Comparison of ENCODE assay signal across 10 mouse cellular contexts in genomic region chr9:59551620-59552031, GRCm38 (mm10). TPM values are rescaled to one million over a fixed set of nuclear protein-coding genes. Genes with fewer than 3 reads are reported as not detected.
DNase-seq lines count a peak whose midpoint lies in the region; ATAC-seq lines count a peak whose summit lies in the region.
"Had no signal": no experiment of that assay in that cellular context is flagged by ENCODE, and none has a peak within 500 bp of the region (broad histone marks: within the 10 kb centered on the region; RNA-seq: fewer than 3 reads in every experiment).

No protein-coding gene starts in this region.

- H3K4me1 ChIP-seq in kidney, embryonic 16.5 days (ENCODE audit: insufficient read depth, low read length): no peaks in the 10 kb centered on the region
- H3K4me1 ChIP-seq in heart, embryonic 16.5 days (ENCODE audit: control insufficient read depth, insufficient read depth, low read length): 0 out of 2 replicates have a peak, but pooled peaks cover 2% of the 10 kb centered on the region
- H3K4me1 ChIP-seq in forebrain, embryonic 12.5 days: no peaks in the 10 kb centered on the region
- H3K4me1 ChIP-seq: hindbrain, embryonic 13.5 days; stomach, embryonic 15.5 days had no signal

- no peak overlapping the region for H3K27ac ChIP-seq in kidney, embryonic 16.5 days (ENCODE audit: low read length)
- no peak overlapping the region for H3K27ac ChIP-seq in heart, embryonic 16.5 days (ENCODE audit: low read length)
- peak overlapping the region; percentile 50 for H3K27ac ChIP-seq in macrophage
- H3K27ac ChIP-seq in forebrain, embryonic 12.5 days: no peak overlapping the region
- H3K27ac ChIP-seq: hindbrain, embryonic 13.5 days; stomach, embryonic 15.5 days had no signal

- no peaks in the 10 kb centered on the region for H3K27me3 ChIP-seq in kidney, embryonic 16.5 days (ENCODE audit: insufficient read depth, low read length)
- H3K27me3 ChIP-seq in heart, embryonic 16.5 days (ENCODE audit: control insufficient read depth, insufficient read depth, low read length): no peaks in the 10 kb centered on the region
- H3K27me3 ChIP-seq in forebrain, embryonic 12.5 days: no peaks in the 10 kb centered on the region
- H3K27me3 ChIP-seq: hindbrain, embryonic 13.5 days; stomach, embryonic 15.5 days had no signal

- DNase-seq in kidney, adult 18-20 months: peak; percentile 32
- DNase-seq in adrenal gland, postnatal 36 days: peak; percentile 45 to 69
- no peak for DNase-seq in Muller cell, postnatal 12 days (ENCODE audit: inconsistent ontology term)
- DNase-seq in embryo, embryonic 11 days: no peak

- 56% methylated on average over 3 of the region's 3 CpGs for WGBS in kidney, embryonic 16.5 days
- 57% methylated on average over 3 of the region's 3 CpGs for WGBS in heart, embryonic 16.5 days
- WGBS in macrophage (ENCODE audit: missing documents): 45% methylated on average over 3 of the region's 3 CpGs
- WGBS in forebrain, embryonic 12.5 days: 90% methylated on average over 3 of the region's 3 CpGs

- no peaks in the 10 kb centered on the region for H3K36me3 ChIP-seq in kidney, embryonic 16.5 days (ENCODE audit: insufficient read depth, low read length)
- H3K36me3 ChIP-seq in heart, embryonic 16.5 days (ENCODE audit: control insufficient read depth, insufficient read depth): peaks cover 5% of the 10 kb centered on the region; the same call in 1 of the 2 replicates
- H3K36me3 ChIP-seq in macrophage (ENCODE audit: inconsistent target): peaks cover 61% of the 10 kb centered on the region
- H3K36me3 ChIP-seq in forebrain, embryonic 12.5 days (replicated peaks): peaks cover 14% of the 10 kb centered on the region; the same call in 1 of the 2 replicates
- H3K36me3 ChIP-seq: stomach, embryonic 15.5 days had no signal

- ATAC-seq in kidney, embryonic 16.5 days (ENCODE audit: low FRiP score, low TSS enrichment): no peak
- peak; percentile 49; the same call in 1 of the 2 replicates for ATAC-seq in heart, embryonic 16.5 days (replicated peaks; ENCODE audit: extremely low read depth, insufficient read depth, low FRiP score)
- no peak for ATAC-seq in forebrain, embryonic 12.5 days (ENCODE audit: low FRiP score)

- no peak overlapping the region for H3K9ac ChIP-seq in kidney, embryonic 16.5 days (replicated peaks; ENCODE audit: low read length)
- H3K9ac ChIP-seq in heart, embryonic 16.5 days (ENCODE audit: low read length): no peak overlapping the region
- H3K9ac ChIP-seq in forebrain, embryonic 12.5 days: no peak overlapping the region
- H3K9ac ChIP-seq: hindbrain, embryonic 13.5 days; stomach, embryonic 15.5 days had no signal

- no peaks in the 10 kb centered on the region for H3K9me3 ChIP-seq in kidney, embryonic 16.5 days (ENCODE audit: low read length)
- no peaks in the 10 kb centered on the region for H3K9me3 ChIP-seq in heart, embryonic 16.5 days (replicated peaks; ENCODE audit: control insufficient read depth, low read length)
- no peaks in the 10 kb centered on the region for H3K9me3 ChIP-seq in forebrain, embryonic 12.5 days
- H3K9me3 ChIP-seq: hindbrain, embryonic 13.5 days; stomach, embryonic 15.5 days had no signal

- no peak overlapping the region for H3K4me2 ChIP-seq in kidney, embryonic 16.5 days (replicated peaks; ENCODE audit: low read depth, low read length)
- H3K4me2 ChIP-seq in heart, embryonic 16.5 days (ENCODE audit: low read depth, low read length): no peak overlapping the region
- H3K4me2 ChIP-seq in forebrain, embryonic 12.5 days: no peak overlapping the region
- H3K4me2 ChIP-seq: hindbrain, embryonic 13.5 days; stomach, embryonic 15.5 days had no signal

- peaks cover 99% of the 10 kb centered on the region for H3K79me2 ChIP-seq in macrophage (ENCODE audit: inconsistent target)

- H3K4me3 ChIP-seq in kidney, embryonic 16.5 days (ENCODE audit: low read length): no peak overlapping the region
- H3K4me3 ChIP-seq in heart, embryonic 16.5 days (ENCODE audit: low read length): no peak overlapping the region
- no peak overlapping the region for H3K4me3 ChIP-seq in macrophage (ENCODE audit: inconsistent target)
- H3K4me3 ChIP-seq in forebrain, embryonic 12.5 days (replicated peaks): no peak overlapping the region
- H3K4me3 ChIP-seq: hindbrain, embryonic 13.5 days; stomach, embryonic 15.5 days had no signal

RNA-seq across cellular contexts. Expression of gene Tmem202, which starts 12.0 kb away (rescaled TPM):
- 0.27 TPM in 1 of 2 replicates, not detected in the other for polyA plus RNA-seq in kidney, embryonic 16.5 days (2015; fragmentation: Nextera tagmentation; extraction: Ambion mirVana)
- total RNA-seq in adrenal gland, postnatal 36 days (2021): 1 to 10 TPM; 3.6 to 4.1 TPM
- 0.27 and 0.34 TPM in 2 replicates for polyA plus RNA-seq in heart, embryonic 16.5 days (2015; fragmentation: Nextera tagmentation; extraction: Ambion mirVana)
- total RNA-seq in macrophage (2018; cell fraction: chromatin; rRNA removed): 1 to 10 TPM in 23 of 26 experiments, under 1 TPM in 2, not detected in 1; 0.57 to 9.3 (median 3.9) TPM
- 1 to 10 TPM; 2.9 to 6.7 (median 4.3) TPM for total RNA-seq in macrophage (2018; cell fraction: cytosol; rRNA removed)
- total RNA-seq in macrophage (2018; cell fraction: nucleus; rRNA removed): 1 to 10 TPM; 1.4 to 8.6 (median 3.1) TPM
- polyA plus RNA-seq in macrophage (2018): 4.2 to 5.7 TPM (median 5.0 TPM) in 3 replicates
- 0.15 TPM in 1 of 2 replicates, not detected in the other for polyA plus RNA-seq in forebrain, embryonic 12.5 days (2016; fragmentation: Nextera tagmentation; extraction: Ambion mirVana)
- polyA plus RNA-seq: stomach, embryonic 15.5 days had no signal

RNA-seq across cellular contexts. Expression of gene Hexa, which starts 12.3 kb away (rescaled TPM):
- polyA plus RNA-seq in kidney, embryonic 16.5 days (2015; fragmentation: Nextera tagmentation; extraction: Ambion mirVana): 69.7 and 78.1 TPM in 2 replicates
- 100 to 1,000 TPM; 111 to 147 TPM for total RNA-seq in adrenal gland, postnatal 36 days (2021)
- 66.2 and 76.3 TPM in 2 replicates for polyA plus RNA-seq in heart, embryonic 16.5 days (2015; fragmentation: Nextera tagmentation; extraction: Ambion mirVana)
- total RNA-seq in macrophage (2018; cell fraction: chromatin; rRNA removed): 100 to 1,000 TPM in 19 of 26 experiments, 10 to 100 TPM in 7; 71.9 to 287 (median 128) TPM
- 1,000 to 10,000 TPM in 13 of 26 experiments, 100 to 1,000 TPM in 13; 647 to 1,881 (median 1,128) TPM for total RNA-seq in macrophage (2018; cell fraction: cytosol; rRNA removed)
- total RNA-seq in macrophage (2018; cell fraction: nucleus; rRNA removed): 1,000 to 10,000 TPM in 2 of 26 experiments, 100 to 1,000 TPM in 24; 203 to 1,284 (median 683) TPM
- polyA plus RNA-seq in macrophage (2018): 1,167 to 1,761 TPM (median 1,697 TPM) in 3 replicates
- 37.1 and 43.3 TPM in 2 replicates for polyA plus RNA-seq in forebrain, embryonic 12.5 days (2016; fragmentation: Nextera tagmentation; extraction: Ambion mirVana)

RNA-seq across cellular contexts. Expression of gene Celf6, which starts 26.1 kb away (rescaled TPM):
- polyA plus RNA-seq in kidney, embryonic 16.5 days (2015; fragmentation: Nextera tagmentation; extraction: Ambion mirVana): 0.32 and 0.53 TPM in 2 replicates
- total RNA-seq in adrenal gland, postnatal 36 days (2021): 1 to 10 TPM; 3.6 to 4.4 TPM
- 0.17 and 0.35 TPM in 2 replicates for polyA plus RNA-seq in heart, embryonic 16.5 days (2015; fragmentation: Nextera tagmentation; extraction: Ambion mirVana)
- total RNA-seq in macrophage (2018; cell fraction: chromatin; rRNA removed): under 1 TPM in 1 of 26 experiments, not detected in 25; 0.44 TPM
- under 1 TPM in 1 of 26 experiments, not detected in 25; under 0.01 TPM for total RNA-seq in macrophage (2018; cell fraction: cytosol; rRNA removed)
- total RNA-seq in macrophage (2018; cell fraction: nucleus; rRNA removed): under 1 TPM in 1 of 26 experiments, not detected in 25; 0.27 TPM
- polyA plus RNA-seq in macrophage (2018): not detected in 3 replicates
- 14.4 and 16.7 TPM in 2 replicates for polyA plus RNA-seq in forebrain, embryonic 12.5 days (2016; fragmentation: Nextera tagmentation; extraction: Ambion mirVana)

Comparison
In these comparisons a context has a peak if more than half of its experiments do, and no peak if none do; other contexts are left out.
1. DNase-seq: peak in kidney, adult 18-20 months (single experiment) and adrenal gland, postnatal 36 days (2 of 2); none in Muller cell, postnatal 12 days (single experiment) and embryo, embryonic 11 days (single experiment).
2. RNA of gene Hexa, which starts 12.3 kb away (polyA plus RNA-seq): 1,167 to 1,761 TPM in macrophage; 69.7 to 78.1 TPM in kidney, embryonic 16.5 days, 66.2 to 76.3 TPM in heart, embryonic 16.5 days and 37.1 to 43.3 TPM in forebrain, embryonic 12.5 days; every median in the first group is over 10 times any median in the second.
3. RNA of gene Celf6, which starts 26.1 kb away (polyA plus RNA-seq): 14.4 to 16.7 TPM in forebrain, embryonic 12.5 days; 0.32 to 0.53 TPM in kidney, embryonic 16.5 days, 0.17 to 0.35 TPM in heart, embryonic 16.5 days and not detected in macrophage; every median in the first group is over 10 times any median in the second.